Mouse (Mus musculus) midbrain, embryonic 11.5 days (tissue): ENCODE results near the gene Filip1l. TPM values are rescaled to one million over a fixed set of nuclear protein-coding genes. Genes with fewer than 3 reads are reported as not detected.

ENCODE experiments used
- ATAC-seq: fragments of 200-750 bp; cut with Nextera tagmentation; 2 replicates; pipeline ENCODE4 v1.8.0; 2017; ENCODE audit warnings: moderate TSS enrichment, moderate library complexity; ENCODE audit not compliant: low FRiP score
- DNase-seq: peaks from one replicate; pipeline ENCODE4 v3.0.0; 2015; ENCODE audit warnings: low spot score; ENCODE audit errors: missing footprints
- H3K27ac ChIP-seq: fragments of 300-500 bp; sonication (generic); 2 replicates; pipeline ENCODE4 v1.5.1; 2014; ENCODE audit warnings: low read depth, low read length
- H3K27me3 ChIP-seq: fragments of 300-500 bp; sonication (generic); 2 replicates; pipeline ENCODE4 v1.6.1; 2014; ENCODE audit warnings: mild to moderate bottlenecking, low read length, moderate library complexity, mixed read lengths; ENCODE audit not compliant: control insufficient read depth, insufficient read depth
- H3K36me3 ChIP-seq: fragments of 300-500 bp; sonication (generic); 2 replicates; pipeline ENCODE4 v1.6.1; 2014; ENCODE audit warnings: mild to moderate bottlenecking, low read length, moderate library complexity, mixed read lengths; ENCODE audit not compliant: control insufficient read depth, insufficient read depth
- H3K4me1 ChIP-seq: fragments of 300-500 bp; sonication (generic); 2 replicates; pipeline ENCODE4 v1.6.1; 2014; ENCODE audit warnings: low read length; ENCODE audit not compliant: control insufficient read depth, insufficient read depth
- H3K4me2 ChIP-seq: fragments of 300-500 bp; sonication (generic); 2 replicates; pipeline ENCODE4 v1.6.1; 2014; ENCODE audit warnings: mild to moderate bottlenecking, moderate library complexity
- H3K4me3 ChIP-seq: fragments of 300-500 bp; sonication (generic); 2 replicates; pipeline ENCODE4 v1.5.1; 2014; ENCODE audit warnings: low read depth, low read length
- H3K9ac ChIP-seq: fragments of 300-500 bp; sonication (generic); 2 replicates; pipeline ENCODE4 v1.6.1; 2014; ENCODE audit warnings: low read length
- H3K9me3 ChIP-seq: fragments of 300-500 bp; sonication (generic); 2 replicates; pipeline ENCODE4 v1.6.1; 2016; ENCODE audit warnings: low read length; ENCODE audit not compliant: control insufficient read depth
- WGBS: fragments of 180-500 bp; shearing (Covaris S2); extraction: QIAGEN DNeasy Blood & Tissue Kit; methylation state at CpG from one replicate; pipeline ENCODE4 v1.1.7; 2014; 5-methylcytosine and 5-hydroxymethylcytosine counted together
- polyA plus RNA-seq: library from polyadenylated mRNA; unstranded; fragments of >200 nt; fragmentation: Nextera tagmentation; extraction: Ambion mirVana; gene quantifications from 2 replicates; pipeline ENCODE4 v1.2.1, GENCODE M21; 2014

The Filip1l gene
- polyA plus RNA-seq, 1 experiment from 2014 or later: 6.8 TPM

GRCm38 (mm10) chr16:57399566-57399965 lies 46.7 kb downstream of the Filip1l start:
- WGBS: 92% methylated on average over 10 of the region's 10 CpGs
- no peak overlapping the region for H3K27ac ChIP-seq

DNA sequence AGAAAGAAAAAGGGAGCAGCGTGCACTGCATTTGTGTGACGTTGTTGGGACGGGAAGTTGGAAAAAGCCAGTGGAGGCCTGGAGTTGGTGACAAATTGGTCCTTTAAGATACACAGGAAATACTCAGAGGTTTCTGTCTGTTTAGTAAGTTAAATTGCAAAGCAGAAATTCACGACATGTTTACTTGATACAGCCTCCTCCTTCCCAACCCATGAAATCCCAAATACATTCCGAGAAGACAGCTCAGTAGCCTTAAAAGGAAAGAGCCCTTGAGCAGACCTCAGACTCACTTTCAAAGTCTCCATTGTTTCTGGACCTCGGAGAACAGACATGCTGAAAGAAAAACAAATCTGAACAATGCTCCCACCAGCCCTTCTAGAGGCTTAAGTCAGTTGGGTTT lies 48.8 kb downstream of the Filip1l start:
- 62% methylated on average over 6 of the region's 6 CpGs for WGBS
- Histone ChIP-seq H3K4me2 (no peak overlapping the region), H3K27ac (no peak overlapping the region), H3K27me3 (no peaks in the 10 kb centered on the region), H3K9ac (no peak overlapping the region), H3K4me1 (no peaks in the 10 kb centered on the region), H3K9me3 (no peaks in the 10 kb centered on the region), H3K4me3 (no peak overlapping the region), H3K36me3 (no peaks in the 10 kb centered on the region)
- DNase-seq (no peak), ATAC-seq (no peak)

More at GRCm38 (mm10) chr16:57399566-57399965, 46.7 kb downstream of the Filip1l start:
- Histone ChIP-seq H3K4me1 (no peaks in the 10 kb centered on the region), H3K4me3 (no peak overlapping the region), H3K9ac (no peak overlapping the region), H3K36me3 (no peaks in the 10 kb centered on the region), H3K27me3 (no peaks in the 10 kb centered on the region), H3K9me3 (no peaks in the 10 kb centered on the region), H3K4me2 (no peak overlapping the region)
- no peak for ATAC-seq
- DNase-seq: no peak

DNA sequence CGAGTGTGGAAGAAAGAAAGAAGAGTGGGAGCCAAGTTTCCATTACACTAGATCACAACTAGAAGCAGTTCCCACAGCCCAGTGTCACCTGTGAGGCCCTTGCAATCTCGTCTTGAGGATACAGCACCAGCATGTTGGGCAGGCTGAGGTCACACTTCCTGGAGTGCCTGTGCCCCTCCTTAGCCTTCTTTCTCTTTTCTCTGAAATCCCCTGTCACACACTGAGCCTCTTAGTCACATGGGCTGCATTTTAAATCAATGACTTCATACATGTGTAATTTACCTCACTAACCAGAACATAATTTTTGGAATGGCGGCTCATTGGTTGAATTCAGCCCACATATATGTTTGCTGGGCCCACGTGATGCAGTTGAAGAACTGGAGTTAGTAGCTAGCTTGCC lies 50.0 kb downstream of the Filip1l start:
- no peaks in the 10 kb centered on the region for H3K9me3 ChIP-seq
- ATAC-seq (no peak), DNase-seq (no peak)
- no peaks in the 10 kb centered on the region for H3K36me3 ChIP-seq
- H3K4me3 ChIP-seq: no peak overlapping the region
- H3K27ac ChIP-seq: no peak overlapping the region
- H3K9ac ChIP-seq: no peak overlapping the region
- H3K4me2 ChIP-seq: no peak overlapping the region
- 90% methylated on average over 4 of the region's 4 CpGs for WGBS
- H3K27me3 ChIP-seq: no peaks in the 10 kb centered on the region
- no peaks in the 10 kb centered on the region for H3K4me1 ChIP-seq

- Histone ChIP-seq H3K27ac (no peak overlapping the region), H3K9me3 (no peaks in the 10 kb centered on the region), H3K4me2 (no peak overlapping the region), H3K4me1 (no peaks in the 10 kb centered on the region), H3K4me3 (no peak overlapping the region), H3K9ac (no peak overlapping the region), H3K27me3 (no peaks in the 10 kb centered on the region), H3K36me3 (no peaks in the 10 kb centered on the region)
- DNase-seq (no peak), ATAC-seq (no peak)
- WGBS: 86% methylated on average over 5 of the region's 5 CpGs
These were observed 50.9 kb downstream of the Filip1l start for GRCm38 (mm10) chr16:57403825-57404224.

DNA sequence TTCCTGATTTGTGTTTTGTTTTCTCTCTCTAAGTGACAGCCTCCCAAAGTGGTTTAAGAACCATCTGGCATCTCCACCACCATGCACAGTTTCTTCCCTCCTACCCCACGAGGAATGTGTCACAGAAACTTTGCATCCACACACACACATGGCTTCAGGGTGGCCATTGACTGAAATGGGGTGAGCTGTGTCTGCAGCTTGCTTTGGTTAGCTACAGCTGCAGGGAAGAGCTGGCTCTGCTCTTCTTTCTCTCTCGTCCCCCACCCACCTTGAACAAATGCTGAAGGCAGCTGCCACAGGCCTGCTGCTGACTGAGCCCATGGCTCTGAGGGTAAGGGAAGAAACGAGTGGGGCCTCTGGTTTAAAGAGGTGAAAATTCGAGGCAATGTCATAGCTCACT lies 59.9 kb downstream of the Filip1l start:
- H3K27me3 ChIP-seq: no peaks in the 10 kb centered on the region
- H3K27ac ChIP-seq: no peak overlapping the region
- H3K4me1 ChIP-seq: no peaks in the 10 kb centered on the region
- DNase-seq (no peak), ATAC-seq (no peak)
- H3K4me2 ChIP-seq: no peak overlapping the region
- no peak overlapping the region for H3K9ac ChIP-seq
- no peaks in the 10 kb centered on the region for H3K9me3 ChIP-seq
- 69% methylated on average over 4 of the region's 4 CpGs for WGBS
- H3K4me3 ChIP-seq: no peak overlapping the region
- H3K36me3 ChIP-seq: no peaks in the 10 kb centered on the region

GRCm38 (mm10) chr16:57416049-57416448 lies 63.2 kb downstream of the Filip1l start:
- ATAC-seq (no peak), DNase-seq (no peak)
- Histone ChIP-seq H3K9ac (no peak overlapping the region), H3K9me3 (no peaks in the 10 kb centered on the region), H3K4me3 (no peak overlapping the region), H3K4me1 (no peaks in the 10 kb centered on the region), H3K36me3 (no peaks in the 10 kb centered on the region), H3K27ac (no peak overlapping the region), H3K4me2 (no peak overlapping the region), H3K27me3 (no peaks in the 10 kb centered on the region)
- 67% methylated on average over 2 of the region's 2 CpGs for WGBS

- no peaks in the 10 kb centered on the region for H3K27me3 ChIP-seq
- no peak overlapping the region for H3K9ac ChIP-seq
These were observed 64.1 kb downstream of the Filip1l start for GRCm38 (mm10) chr16:57417017-57417416.

GRCm38 (mm10) chr16:57417955-57418354 lies 65.1 kb downstream of the Filip1l start:
- no peaks in the 10 kb centered on the region for H3K4me1 ChIP-seq
- ATAC-seq (no peak), DNase-seq (no peak)
- no peaks in the 10 kb centered on the region for H3K36me3 ChIP-seq
- H3K9ac ChIP-seq: no peak overlapping the region
- 76% methylated on average over 1 of the region's 1 CpGs for WGBS
- H3K4me2 ChIP-seq: no peak overlapping the region
- no peaks in the 10 kb centered on the region for H3K27me3 ChIP-seq
- no peaks in the 10 kb centered on the region for H3K9me3 ChIP-seq
- no peak overlapping the region for H3K4me3 ChIP-seq
- H3K27ac ChIP-seq: no peak overlapping the region

More at GRCm38 (mm10) chr16:57417017-57417416, 64.1 kb downstream of the Filip1l start:
- Histone ChIP-seq H3K4me1 (no peaks in the 10 kb centered on the region), H3K4me3 (no peak overlapping the region), H3K9me3 (no peaks in the 10 kb centered on the region), H3K4me2 (no peak overlapping the region), H3K27ac (no peak overlapping the region), H3K36me3 (no peaks in the 10 kb centered on the region)
- 83% methylated on average over 9 of the region's 9 CpGs for WGBS
- ATAC-seq (no peak), DNase-seq (no peak)

DNA sequence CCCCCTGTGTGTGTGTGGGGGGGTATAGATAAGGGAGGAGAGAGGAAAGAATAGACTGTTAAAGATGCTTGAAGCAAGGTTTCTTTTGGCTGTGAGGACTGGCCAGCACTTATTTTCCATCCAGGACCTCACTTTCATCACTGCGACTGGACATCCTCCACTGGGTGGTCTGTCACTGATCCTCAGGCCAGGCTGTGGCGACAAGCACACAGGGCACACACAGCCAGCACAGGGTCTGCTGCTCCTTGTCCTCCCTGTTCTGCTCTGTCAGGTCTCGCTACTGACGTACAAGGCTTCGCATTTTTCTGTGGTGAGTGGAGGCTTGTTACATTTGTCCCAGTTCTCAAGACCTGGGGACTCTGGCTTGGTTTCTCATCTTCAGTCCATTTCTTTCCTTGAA lies 66.4 kb downstream of the Filip1l start:
- no peak overlapping the region for H3K9ac ChIP-seq
- WGBS: 57% methylated on average over 5 of the region's 5 CpGs
- ATAC-seq (no peak), DNase-seq (no peak)
- no peak overlapping the region for H3K4me2 ChIP-seq
- H3K4me1 ChIP-seq: no peaks in the 10 kb centered on the region
- H3K27ac ChIP-seq: no peak overlapping the region
- no peaks in the 10 kb centered on the region for H3K27me3 ChIP-seq
- H3K9me3 ChIP-seq: no peaks in the 10 kb centered on the region
- no peak overlapping the region for H3K4me3 ChIP-seq
- H3K36me3 ChIP-seq: no peaks in the 10 kb centered on the region

GRCm38 (mm10) chr16:57419881-57420280 lies 67.0 kb downstream of the Filip1l start:
- WGBS: 86% methylated on average over 5 of the region's 5 CpGs
- no peak for DNase-seq
- no peak overlapping the region for H3K4me3 ChIP-seq
- H3K27ac ChIP-seq: no peak overlapping the region
- H3K9ac ChIP-seq: no peak overlapping the region
- H3K4me1 ChIP-seq: no peaks in the 10 kb centered on the region
- no peaks in the 10 kb centered on the region for H3K9me3 ChIP-seq
- H3K4me2 ChIP-seq: no peak overlapping the region
- H3K36me3 ChIP-seq: no peaks in the 10 kb centered on the region
- ATAC-seq: no peak
- H3K27me3 ChIP-seq: no peaks in the 10 kb centered on the region
